9 mouse cellular contexts compared by ENCODE assay signal in genomic region chr14:61346827-61347698, GRCm38 (mm10). TPM values are rescaled to one million over a fixed set of nuclear protein-coding genes. Genes with fewer than 3 reads are reported as not detected.
DNase-seq lines count a peak whose midpoint lies in the region; TF ChIP-seq lines count a peak whose summit lies in the region.
"Had no signal": no experiment of that assay in that cellular context is flagged by ENCODE, and none has a peak within 500 bp of the region (broad histone marks: within the 10 kb centered on the region; RNA-seq: fewer than 3 reads in every experiment).

No protein-coding gene starts in this region.

- TF ChIP-seq POLR2A in cortical plate, adult 2 months (IDR thresholded peaks at IDR 0.05; ENCODE audit: extremely low read depth, insufficient read depth, low read length), result no peak

- DNase-seq in cerebellum, adult 9-10 months, result peak; percentile 41
- no peak for DNase-seq in cerebellum, adult 8-10 months
- peak; percentile 46 to 58 for DNase-seq in left cerebral cortex, postnatal 14 days (ENCODE audit: low spot score in 2 of 2)
- DNase-seq in left cerebral cortex, adult 8-10 months (ENCODE audit: low spot score in 2 of 2), result no peak
- peak; percentile 36 for DNase-seq in retina, embryonic 14.5 days (ENCODE audit: low spot score)
- DNase-seq in thymus, postnatal 36 days, result no peak
- no peak for DNase-seq in adrenal gland, postnatal 36 days
- DNase-seq: B cell, adult 2 months had no signal

- peak; percentile 74 for TF ChIP-seq CTCF in cortical plate, adult 2 months (IDR thresholded peaks at IDR 0.05; ENCODE audit: extremely low read depth, insufficient read depth, low read length)

- no peak overlapping the region for H3K4me3 ChIP-seq in cortical plate, adult 2 months (ENCODE audit: insufficient read depth, low read length)

- no peak overlapping the region for H3K27ac ChIP-seq in cortical plate, adult 2 months (ENCODE audit: insufficient read depth, low read length)

- intact Hi-C loops in left cerebral cortex, postnatal 14 days (cut with DNase I), result loop anchor here (5.0 kb wide), 1 partner anchor 150 kb away; no protein-coding TSS in a partner anchor

- H3K4me1 ChIP-seq in cortical plate, adult 2 months (ENCODE audit: control insufficient read depth, insufficient read depth, low read length), result no peaks in the 10 kb centered on the region

RNA-seq across cellular contexts. Expression of gene Ebpl, which starts 13.2 kb away (rescaled TPM):
- total RNA-seq in left cerebral cortex, postnatal 14 days (2021), result 1 to 10 TPM; 4.3 to 4.5 TPM
- 1 to 10 TPM; 3.4 to 5.1 (median 4.3) TPM for total RNA-seq in left cerebral cortex, adult 8-10 months (2022)
- polyA plus RNA-seq in cortical plate, adult 2 months (2012; rRNA removed), result 3.9 and 4.0 TPM in 2 replicates
- total RNA-seq in adrenal gland, postnatal 36 days (2021), result 1 to 10 TPM; 2.3 to 4.0 TPM

RNA-seq across cellular contexts. Expression of gene Arl11, which starts 37.5 kb away (rescaled TPM):
- under 1 TPM; 0.70 to 0.82 TPM for total RNA-seq in left cerebral cortex, postnatal 14 days (2021)
- 1 to 10 TPM in 3 of 4 experiments, under 1 TPM in 1; 0.32 to 3.3 (median 1.7) TPM for total RNA-seq in left cerebral cortex, adult 8-10 months (2022)
- 1.1 and 1.5 TPM in 2 replicates for polyA plus RNA-seq in cortical plate, adult 2 months (2012; rRNA removed)
- total RNA-seq in adrenal gland, postnatal 36 days (2021), result 1 to 10 TPM in 1 of 2 experiments, under 1 TPM in 1; 0.49 to 2.1 TPM

Comparison
In these comparisons a context has a peak if more than half of its experiments do, and no peak if none do; other contexts are left out.
1. DNase-seq: peak in cerebellum, adult 9-10 months (single experiment), left cerebral cortex, postnatal 14 days (2 of 2) and retina, embryonic 14.5 days (single experiment); none in cerebellum, adult 8-10 months (single experiment), left cerebral cortex, adult 8-10 months (0 of 2), thymus, postnatal 36 days (0 of 2) and adrenal gland, postnatal 36 days (0 of 2).